Comparison of ENCODE assay signal across 16 mouse cellular contexts in the genomic region with DNA sequence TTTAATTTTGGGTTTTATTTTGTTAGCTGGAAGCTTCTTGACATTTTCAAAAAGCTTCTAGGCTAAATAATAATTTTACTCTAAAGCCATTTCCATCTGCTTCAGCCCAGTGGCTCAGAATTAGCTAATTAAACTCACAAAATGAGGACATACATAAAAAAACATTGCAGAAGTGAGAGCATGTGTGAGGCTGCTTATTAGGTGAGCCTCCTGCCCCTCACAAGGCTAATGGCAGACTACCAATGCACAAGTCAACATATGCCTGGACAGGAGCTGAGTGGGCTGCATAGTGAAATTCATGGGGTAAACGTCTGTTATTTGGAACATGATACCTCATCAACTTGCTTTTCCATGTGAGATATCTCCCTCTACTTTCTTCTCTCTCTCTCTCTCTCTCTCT.
"Had no signal": no experiment of that assay in that cellular context is flagged by ENCODE, and none has a peak within 500 bp of the region (broad histone marks: within the 10 kb centered on the region; RNA-seq: fewer than 3 reads in every experiment).

No protein-coding gene starts in this region.

- H3K4me2 ChIP-seq: kidney, embryonic 15.5 days; limb, embryonic 15.5 days; liver, embryonic 12.5 days; lung, embryonic 14.5 days; neural tube, embryonic 15.5 days had no signal

- H3K27me3 ChIP-seq: kidney, embryonic 15.5 days; limb, embryonic 15.5 days; liver, embryonic 12.5 days; neural tube, embryonic 15.5 days had no signal

- ATAC-seq: intestine, embryonic 16.5 days; liver, embryonic 12.5 days had no signal

- H3K4me1 ChIP-seq: kidney, embryonic 15.5 days; limb, embryonic 15.5 days; liver, embryonic 12.5 days; midbrain, embryonic 10.5 days; neural tube, embryonic 15.5 days had no signal

- H3K36me3 ChIP-seq: kidney, embryonic 15.5 days; limb, embryonic 15.5 days; liver, embryonic 12.5 days; midbrain, embryonic 10.5 days; neural tube, embryonic 15.5 days had no signal

- DNase-seq: kidney, adult 2 months; kidney, postnatal 14 days; lung, embryonic 14.5 days; lung, postnatal 10 days; lung, postnatal 4 days; midbrain, embryonic 14.5 days; right cerebral cortex, postnatal 4 days; spleen, adult 18-20 months; thymus, postnatal 4 days had no signal

- H3K4me3 ChIP-seq: kidney, embryonic 15.5 days; limb, embryonic 15.5 days; liver, embryonic 12.5 days; midbrain, embryonic 10.5 days; myocyte; neural tube, embryonic 15.5 days had no signal

- H3K27ac ChIP-seq: kidney, embryonic 15.5 days; limb, embryonic 15.5 days; liver, embryonic 12.5 days; midbrain, embryonic 10.5 days; neural tube, embryonic 15.5 days had no signal

- H3K9me3 ChIP-seq: kidney, embryonic 15.5 days; limb, embryonic 15.5 days; liver, embryonic 12.5 days; midbrain, embryonic 10.5 days; neural tube, embryonic 15.5 days had no signal

- H3K9ac ChIP-seq: kidney, embryonic 15.5 days; limb, embryonic 15.5 days; liver, embryonic 12.5 days; lung, embryonic 14.5 days; neural tube, embryonic 15.5 days had no signal
